Mouse (Mus musculus) G1E (cell line): ENCODE measurements around the gene Radil.

Experiments
- CTCF ChIP-seq: IDR thresholded peaks from 2 replicates; pipeline ENCODE4 v1.5.1; 2012; ENCODE audit warnings: low read depth, low read length, inconsistent platforms, mixed read lengths
- GATA1 ChIP-seq: IDR thresholded peaks from 2 replicates; pipeline ENCODE4 v1.6.1; 2012; ENCODE audit warnings: borderline replicate concordance, low read length, inconsistent platforms, mixed read lengths
- POLR2AphosphoS5 ChIP-seq: IDR thresholded peaks from 2 replicates; pipeline ENCODE4 v1.6.1; 2012; ENCODE audit warnings: low read depth, low read length, inconsistent platforms; ENCODE audit not compliant: insufficient replicate concordance
- TAL1 ChIP-seq: conservative IDR thresholded peaks from 2 replicates; pipeline ENCODE4 v1.6.1; 2012; ENCODE audit warnings: low read depth, low read length, inconsistent platforms, mixed read lengths

GRCm38 (mm10) chr5:142495321-142496096 lies 55.4 kb downstream of the Radil start:
- no peak for TF ChIP-seq CTCF
- no peak for TF ChIP-seq TAL1
- TF ChIP-seq GATA1 = no peak
- no peak for TF ChIP-seq POLR2AphosphoS5
